Mouse (Mus musculus) monocyte, adult 5-6 weeks (primary cell): ENCODE results near the gene Map1lc3a. TPM values are rescaled to one million over a fixed set of nuclear protein-coding genes. Genes with fewer than 3 reads are reported as not detected.

ENCODE experiments used
- ATAC-seq: fragments of 153-309, 156-312 bp; replicated peaks from 2 replicates; pipeline ENCODE4 v1.8.0; 2017; ENCODE audit warnings: mild to moderate bottlenecking; ENCODE audit not compliant: low TSS enrichment, insufficient number of reproducible peaks, severe bottlenecking, poor library complexity, low FRiP score
- total RNA-seq: library from RNA; stranded (forward); fragments of 200-1000, 200-491, 200-594 nt; gene quantifications from 3 replicates; pipeline ENCODE4 v1.2.3, GENCODE M21; 2017

Map1lc3a gene
- total RNA-seq: 3.6 to 16.5 TPM (median 4.6 TPM) in 3 replicates

- peak; percentile 89 for ATAC-seq
Observed at GRCm38 (mm10) chr2:155276195-155276594, at the start of gene Map1lc3a. Map1lc3a (plus strand) TSS chr2:155276297.

- no peak for ATAC-seq
Observed at GRCm38 (mm10) chr2:155235746-155236361, 40.2 kb upstream of the Map1lc3a start.

DNA sequence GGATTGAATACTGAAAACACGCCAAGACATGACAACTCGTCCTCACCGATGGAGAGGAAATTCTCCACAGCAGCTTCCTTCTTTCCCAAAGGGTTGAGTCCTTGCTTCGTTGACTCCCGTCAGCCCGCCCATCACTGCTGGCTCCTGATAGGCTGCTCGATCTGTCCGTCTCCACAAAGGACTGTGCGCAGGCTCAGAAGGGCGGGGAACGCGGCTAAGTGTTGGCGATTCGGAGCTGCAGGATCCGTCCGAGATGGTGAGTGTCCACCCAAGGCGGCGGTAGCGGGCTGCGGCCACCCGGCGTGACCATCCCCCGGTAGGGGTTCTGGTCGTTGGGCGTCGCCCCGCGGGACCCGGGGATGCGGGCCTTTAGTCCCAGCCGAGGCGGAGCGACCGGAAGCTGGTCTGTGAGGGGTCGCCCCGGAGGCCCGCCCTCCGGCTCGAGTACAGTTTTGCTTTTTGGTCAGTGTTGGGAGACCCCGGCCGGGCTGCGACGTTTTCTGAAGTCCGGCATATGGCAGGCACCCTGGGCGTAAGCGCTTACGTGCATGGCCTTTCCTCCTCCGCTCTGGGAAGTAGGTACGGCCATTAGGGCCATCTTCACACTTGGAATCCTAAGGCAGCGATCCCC, 39.6 kb upstream of the Map1lc3a start, which contains the start of gene Dynlrb1:
Gene Dynlrb1 (plus strand): TSS at position 172 of the 631 bp plus-strand sequence.
- peak; percentile 97 for ATAC-seq

DNA sequence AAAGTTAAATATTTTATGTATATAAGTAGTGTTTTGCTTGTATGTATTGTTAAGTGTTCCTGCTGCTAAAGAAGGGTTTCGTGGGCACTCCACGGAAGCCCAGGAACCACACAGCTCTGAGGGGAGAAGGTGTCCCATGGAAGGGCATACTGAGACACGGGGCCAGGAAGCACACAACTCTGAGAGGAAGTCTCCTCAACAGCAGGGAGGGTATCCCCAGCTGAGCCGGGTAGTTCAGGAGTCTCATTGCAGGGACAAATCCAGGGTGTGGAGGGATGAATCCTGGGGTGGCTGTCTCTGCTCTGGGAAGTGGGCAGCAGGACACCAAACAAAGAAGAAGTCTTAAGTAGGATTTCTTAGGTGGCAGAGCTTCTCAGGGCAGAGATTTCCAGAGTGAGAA, 38.8 kb upstream of the Map1lc3a start:
- ATAC-seq: no peak

GRCm38 (mm10) chr2:155240915-155241314, 35.2 kb upstream of the Map1lc3a start:
- no peak for ATAC-seq

DNA sequence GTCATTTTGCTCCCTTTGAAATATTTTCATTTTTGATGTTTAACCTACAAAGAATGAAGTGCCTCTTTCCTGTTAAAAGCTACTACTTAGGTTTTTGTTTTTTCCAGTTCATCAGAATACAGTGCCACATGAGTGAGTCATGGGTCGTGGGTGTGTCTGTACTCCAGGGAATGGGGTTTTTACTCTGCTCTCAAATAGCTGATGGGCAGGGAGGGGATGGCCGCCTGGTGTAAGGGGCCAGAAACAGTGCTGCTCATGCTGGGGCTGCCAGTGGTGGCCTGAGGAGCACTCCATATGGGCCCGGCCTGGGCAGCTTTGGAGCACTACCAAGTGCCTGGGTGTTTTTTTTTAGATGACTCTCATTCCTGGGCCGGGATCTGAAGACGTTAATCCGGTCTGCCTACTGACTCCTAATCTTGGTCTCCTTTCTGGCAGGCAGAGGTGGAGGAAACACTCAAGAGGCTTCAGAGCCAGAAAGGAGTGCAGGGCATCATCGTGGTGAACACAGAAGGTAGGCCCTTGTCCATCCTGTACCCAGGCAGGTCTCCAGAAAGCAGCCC, 33.7 kb upstream of the Map1lc3a start:
- no peak for ATAC-seq

- ATAC-seq: no peak
Observed at GRCm38 (mm10) chr2:155246231-155246630, 29.9 kb upstream of the Map1lc3a start.

DNA sequence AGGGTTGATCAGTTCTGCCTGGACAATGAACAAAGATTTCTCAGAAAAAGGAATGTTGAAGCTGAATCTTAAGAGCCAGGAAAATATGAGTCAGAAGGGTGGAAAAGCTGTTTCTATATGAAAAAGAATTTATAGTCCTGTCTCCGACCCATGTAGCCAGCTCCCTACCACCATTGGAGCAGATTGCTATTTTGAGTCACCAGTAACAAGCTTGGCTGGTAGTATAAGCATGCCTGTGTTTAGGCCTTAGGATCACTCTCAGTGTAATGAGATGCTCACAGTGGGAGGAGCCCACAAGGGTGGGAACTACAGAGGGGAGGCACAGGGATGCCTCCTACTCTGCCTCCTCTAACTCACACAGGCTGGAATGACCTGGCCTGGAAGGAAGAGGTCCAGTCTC, 27.9 kb upstream of the Map1lc3a start:
- ATAC-seq: no peak

- no peak for ATAC-seq
Observed at GRCm38 (mm10) chr2:155248718-155249117, 27.4 kb upstream of the Map1lc3a start.

DNA sequence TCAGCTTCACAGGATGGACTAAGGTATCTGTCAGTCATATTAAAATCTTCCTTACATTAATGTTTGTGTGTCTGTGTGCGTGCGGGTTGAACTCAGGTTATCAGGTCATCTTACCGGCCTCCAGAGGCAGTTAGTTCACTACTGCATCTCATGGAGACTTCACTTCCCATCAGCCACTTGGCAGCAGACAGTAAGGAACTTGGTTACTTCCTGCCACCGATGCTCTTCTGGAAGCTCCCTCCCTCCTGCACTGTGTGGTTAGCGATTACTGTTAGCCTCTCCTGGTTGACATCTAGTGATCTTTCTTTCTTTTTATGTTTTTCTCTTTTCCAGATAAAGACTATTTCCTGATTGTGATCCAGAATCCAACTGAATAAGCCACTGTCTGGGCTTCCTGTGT, 26.5 kb upstream of the Map1lc3a start:
- ATAC-seq: no peak

DNA sequence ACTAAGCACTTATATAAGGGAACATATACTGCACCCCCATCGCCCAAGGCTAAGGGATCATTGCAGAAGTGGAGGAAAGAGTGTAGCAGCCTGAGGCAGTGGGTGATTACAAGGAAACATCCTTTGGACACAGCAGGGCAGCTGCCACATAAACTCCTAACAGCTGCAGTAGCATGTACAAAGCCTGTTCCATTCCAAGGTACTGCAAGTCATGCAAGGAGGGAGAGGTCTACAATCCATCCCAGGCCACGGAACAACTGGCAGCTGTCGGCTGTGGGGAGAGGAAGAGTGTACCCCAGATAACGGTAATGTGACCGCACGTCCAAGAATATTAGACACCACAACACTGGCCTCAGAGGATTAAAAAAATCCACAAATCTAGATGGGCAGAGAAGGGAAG, 10.6 kb upstream of the Map1lc3a start:
- ATAC-seq: no peak

DNA sequence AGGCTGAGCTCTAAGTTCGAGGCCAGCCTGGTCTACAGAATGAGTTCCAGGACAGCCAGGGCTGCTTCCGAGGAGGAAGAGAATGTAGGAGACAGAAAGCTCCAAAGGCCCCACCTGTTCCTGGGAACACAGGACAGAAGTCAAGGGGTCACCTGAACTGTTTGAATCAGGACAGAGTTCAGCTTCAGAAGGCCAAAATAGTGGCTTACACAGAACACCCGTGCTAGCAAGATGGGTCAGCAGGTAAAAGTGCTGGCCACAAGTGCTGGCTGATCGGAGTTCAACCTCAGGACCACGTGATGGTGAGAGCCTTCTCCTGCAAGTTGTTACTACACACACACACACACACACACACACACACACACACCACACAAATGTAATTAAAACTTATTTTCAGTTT, 9.2 kb upstream of the Map1lc3a start:
- no peak for ATAC-seq

GRCm38 (mm10) chr2:155271957-155272356, 4.1 kb upstream of the Map1lc3a start:
- ATAC-seq: no peak

DNA sequence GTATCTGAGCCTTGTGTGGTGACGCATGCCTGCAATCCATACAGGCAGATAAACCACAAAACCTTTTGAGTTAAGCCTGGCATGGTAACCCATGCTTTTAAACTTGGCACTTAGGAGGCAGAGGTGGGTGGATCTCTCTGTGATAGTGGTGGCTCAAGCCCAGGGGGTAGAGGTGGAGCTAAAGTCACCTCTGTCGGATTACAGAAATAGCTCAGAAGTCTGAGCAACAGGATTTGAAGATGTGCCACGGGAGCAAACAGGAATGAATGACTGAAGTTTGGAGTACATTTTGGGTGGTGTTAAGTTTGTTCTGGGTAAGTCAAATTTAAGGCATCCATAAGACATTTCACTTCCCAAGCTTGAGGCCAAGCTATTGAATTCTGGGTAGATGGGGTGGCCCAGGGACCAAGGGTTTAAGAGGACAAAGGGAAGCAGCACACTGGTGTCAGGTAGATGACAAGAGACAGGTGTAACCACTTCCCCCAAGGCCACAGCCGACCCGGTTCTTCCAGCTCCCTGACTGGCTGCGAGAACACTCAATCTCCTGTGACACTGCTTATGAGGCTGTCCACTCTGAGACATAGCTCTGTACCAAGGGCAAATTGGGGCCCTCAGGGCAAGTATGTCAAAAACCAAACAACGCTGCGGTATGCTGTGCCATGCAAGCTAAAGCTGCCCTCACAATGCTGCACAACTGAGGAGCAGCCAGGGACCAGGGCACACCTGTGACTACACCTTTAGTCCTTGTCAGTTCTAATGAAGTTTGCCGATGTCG, 3.5 kb upstream of the Map1lc3a start:
- no peak for ATAC-seq

DNA sequence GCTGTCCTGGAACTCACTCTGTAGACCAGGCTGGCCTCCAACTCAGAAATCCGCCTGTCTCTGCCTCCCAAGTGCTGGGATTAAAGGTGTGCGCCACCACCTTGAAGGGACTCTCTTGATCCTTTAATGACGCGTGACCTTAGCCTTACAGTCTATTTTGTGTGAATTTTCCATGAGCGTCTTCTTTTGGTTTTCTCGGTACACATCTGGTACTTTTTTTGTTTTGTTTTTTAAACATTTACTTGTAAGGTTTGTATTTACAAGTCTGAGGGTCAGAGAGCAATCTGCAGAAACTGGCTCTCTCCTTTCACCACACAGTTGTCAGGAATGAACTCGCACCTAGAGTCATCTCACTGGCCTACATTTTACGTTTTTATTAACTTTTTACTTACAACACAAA, 2.5 kb upstream of the Map1lc3a start:
- ATAC-seq: no peak

DNA sequence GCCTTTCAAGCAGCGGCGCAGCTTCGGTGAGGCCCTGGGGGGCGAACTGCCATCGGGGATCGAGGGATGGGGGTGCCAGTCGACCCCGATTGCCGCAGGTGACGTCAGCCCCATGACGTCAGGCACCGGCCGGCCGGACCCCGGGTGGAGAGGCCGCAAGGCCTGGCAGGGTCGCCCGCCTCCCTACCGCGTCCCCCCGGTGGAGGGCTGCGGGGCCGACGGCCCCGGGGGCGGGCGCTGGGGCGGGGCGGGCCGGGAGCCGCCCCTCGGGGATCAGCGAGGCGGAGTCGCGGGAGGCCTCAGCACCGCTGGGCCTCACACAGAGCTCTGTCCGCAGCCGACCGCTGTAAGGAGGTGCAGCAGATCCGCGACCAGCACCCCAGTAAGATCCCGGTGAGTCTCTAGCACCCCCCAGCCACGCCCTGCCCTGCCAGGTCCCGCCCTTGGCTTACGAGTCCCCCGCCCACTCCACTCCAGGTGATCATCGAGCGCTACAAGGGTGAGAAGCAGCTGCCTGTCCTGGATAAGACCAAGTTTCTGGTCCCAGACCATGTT, 601 bp downstream of the Map1lc3a start:
- ATAC-seq: peak; percentile 42

DNA sequence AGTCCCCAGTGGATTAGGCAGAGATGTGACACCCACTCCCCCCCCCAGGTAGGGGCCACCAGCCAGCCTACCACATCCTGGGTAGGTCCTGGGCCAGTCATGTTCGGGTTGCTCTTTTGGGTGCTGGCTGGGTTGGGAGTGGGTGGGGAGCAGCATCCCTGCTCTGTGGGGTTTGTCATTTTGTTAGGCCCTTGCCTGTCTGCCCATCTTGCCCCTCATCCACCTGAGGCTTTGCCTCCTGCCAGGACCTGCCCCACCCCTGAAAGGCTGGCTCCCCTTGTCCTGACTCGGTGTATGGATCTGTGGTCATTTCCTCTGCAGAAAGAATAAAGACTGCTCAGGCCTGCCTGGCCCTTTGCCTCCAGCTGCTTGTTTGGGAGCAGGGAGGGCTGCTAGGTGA, 1.6 kb downstream of the Map1lc3a start:
- no peak for ATAC-seq

DNA sequence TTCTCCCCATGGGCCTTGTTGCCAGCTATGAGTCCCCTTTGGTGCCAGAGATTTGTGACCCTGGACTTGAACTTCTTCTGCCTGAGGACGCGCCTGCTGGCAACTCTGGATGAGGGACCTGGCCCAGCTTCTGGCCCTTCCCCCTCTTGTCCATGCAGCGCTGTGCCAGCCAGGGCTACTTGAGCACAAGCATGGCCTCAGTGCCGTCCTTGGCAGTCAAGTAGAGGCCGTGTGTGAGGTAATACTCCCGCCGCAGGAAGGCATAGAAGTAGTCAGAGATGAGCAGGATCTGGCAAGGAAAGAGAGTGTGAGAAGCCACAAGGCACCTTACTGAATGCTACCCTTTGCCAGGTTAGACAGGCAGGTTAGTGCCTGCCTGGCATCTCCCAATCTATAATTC, 2.3 kb downstream of the Map1lc3a start:
- ATAC-seq: no peak

GRCm38 (mm10) chr2:155279163-155279562, 3.1 kb downstream of the Map1lc3a start:
- no peak for ATAC-seq
